Mouse (Mus musculus) gonadal fat pad, adult 2 months (tissue): ENCODE measurements around the gene Apoa1. TPM values are rescaled to one million over a fixed set of nuclear protein-coding genes. Genes with fewer than 3 reads are reported as not detected.

ENCODE experiments used
- DNase-seq: peaks from one replicate; pipeline ENCODE4 v3.0.0-alpha.2; 2012; ENCODE audit warnings: low read depth
- polyA plus RNA-seq: library from polyadenylated mRNA; depleted of rRNA; stranded (reverse); fragments of >200 nt; gene quantifications from 2 replicates; pipeline ENCODE4 v1.2.3, GENCODE M21; 2012

The Apoa1 gene
- polyA plus RNA-seq, 1 experiment: 0.58 TPM

DNA sequence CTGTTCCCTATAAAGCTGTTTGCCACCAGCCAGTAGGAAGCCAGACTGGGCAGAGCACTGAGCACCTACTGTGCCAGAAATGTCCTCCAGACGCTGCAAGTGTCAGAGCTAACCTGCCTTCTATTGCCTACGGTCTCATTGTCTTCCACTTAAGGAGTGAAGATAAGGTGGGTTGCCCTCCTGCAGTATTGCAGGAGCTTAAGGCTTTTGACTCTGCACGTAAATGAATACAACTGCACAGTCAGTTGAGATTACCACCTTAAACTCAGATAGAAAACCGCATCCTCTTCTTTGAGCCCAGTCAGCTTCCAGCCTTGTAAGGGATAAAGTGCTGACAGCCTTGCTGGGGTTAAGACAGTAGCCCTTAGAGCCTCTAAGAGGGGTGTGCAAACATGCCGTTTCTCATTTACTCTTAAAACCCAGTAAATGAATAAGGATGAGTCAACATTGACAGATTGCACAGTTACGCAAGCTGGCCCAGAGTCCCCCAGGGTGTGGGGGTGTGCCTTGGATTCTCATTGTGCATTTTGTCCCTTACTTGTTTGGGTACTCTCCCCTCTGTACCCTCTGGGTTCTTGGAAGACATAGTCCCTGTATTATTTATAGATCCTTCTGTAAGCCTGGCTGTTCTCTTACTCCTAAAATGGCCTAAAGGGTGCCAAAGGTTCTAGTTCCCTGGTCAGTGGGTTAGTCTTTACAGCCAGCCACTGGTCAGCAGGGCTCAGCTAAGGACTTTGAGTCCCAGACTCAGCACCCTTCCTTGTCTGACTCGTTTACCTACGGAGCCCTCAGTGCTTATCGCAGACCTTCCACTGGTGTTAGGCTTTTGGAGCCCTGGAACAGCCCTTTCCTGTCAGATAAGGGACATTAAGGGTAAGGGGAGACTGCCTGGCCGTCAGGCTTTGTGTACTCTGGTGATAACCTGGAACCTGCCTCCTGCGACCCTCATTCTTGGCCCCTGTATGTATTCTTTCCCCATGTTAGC is 12.8 kb upstream of the Apoa1 start:
- DNase-seq: peak; percentile 86

DNA sequence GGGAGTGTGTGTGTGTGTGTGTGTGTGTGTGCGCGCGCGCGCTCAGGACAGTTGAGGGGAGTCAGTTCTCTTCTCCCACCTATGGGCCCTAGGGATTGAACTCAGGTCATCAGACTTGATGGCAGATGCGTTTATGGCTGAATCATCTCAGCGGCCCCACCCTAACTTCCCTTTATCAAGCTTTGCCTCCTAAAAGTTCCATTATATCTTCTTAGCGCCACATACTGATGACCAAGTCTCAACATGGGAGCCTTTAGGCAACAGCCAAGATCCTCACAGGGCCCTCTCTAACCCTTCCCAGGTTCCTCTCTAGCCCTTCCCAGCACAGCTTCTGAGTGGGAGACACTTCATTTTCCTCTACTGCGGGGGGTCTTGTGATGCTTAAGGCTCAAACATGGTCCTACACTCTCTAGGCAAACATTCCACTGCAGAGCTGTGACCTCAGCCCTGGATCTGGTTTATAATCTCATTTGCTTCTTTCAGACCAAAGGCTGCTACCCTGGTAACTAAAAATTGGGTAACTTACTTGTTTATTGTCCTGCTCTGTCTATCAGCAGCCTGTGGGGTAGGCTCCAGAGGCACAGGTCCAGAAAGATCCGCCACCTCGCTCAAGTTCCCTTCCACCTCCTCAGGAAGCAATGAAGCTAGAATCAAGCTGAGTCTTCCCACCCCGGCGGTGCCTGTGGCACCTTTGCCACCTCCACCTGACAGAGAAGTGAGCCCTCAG is 11.5 kb upstream of the Apoa1 start:
- DNase-seq: no peak

- DNase-seq: no peak
These were observed 10.2 kb upstream of the Apoa1 start for GRCm38 (mm10) chr9:46218176-46218575.

DNA sequence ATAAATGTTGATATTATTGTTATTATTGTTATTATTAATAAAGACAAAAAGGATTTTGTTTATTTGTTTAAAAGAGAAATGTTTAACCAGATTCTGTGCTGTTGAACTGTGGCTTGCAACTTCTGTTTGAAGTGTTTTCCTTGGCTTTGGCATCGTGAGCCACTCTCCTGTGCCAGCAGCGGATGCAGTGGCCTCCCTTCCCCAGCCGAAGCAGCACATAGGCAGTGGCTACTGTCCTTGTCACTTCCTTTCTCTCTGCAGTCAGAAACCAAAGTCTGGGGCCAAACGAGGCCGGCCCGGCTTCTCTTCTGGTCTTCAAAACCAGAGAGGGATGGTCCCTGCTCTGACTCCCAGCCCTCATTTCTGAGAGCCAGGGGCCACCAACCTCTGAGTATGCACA is 5.3 kb upstream of the Apoa1 start:
- DNase-seq: no peak

DNA sequence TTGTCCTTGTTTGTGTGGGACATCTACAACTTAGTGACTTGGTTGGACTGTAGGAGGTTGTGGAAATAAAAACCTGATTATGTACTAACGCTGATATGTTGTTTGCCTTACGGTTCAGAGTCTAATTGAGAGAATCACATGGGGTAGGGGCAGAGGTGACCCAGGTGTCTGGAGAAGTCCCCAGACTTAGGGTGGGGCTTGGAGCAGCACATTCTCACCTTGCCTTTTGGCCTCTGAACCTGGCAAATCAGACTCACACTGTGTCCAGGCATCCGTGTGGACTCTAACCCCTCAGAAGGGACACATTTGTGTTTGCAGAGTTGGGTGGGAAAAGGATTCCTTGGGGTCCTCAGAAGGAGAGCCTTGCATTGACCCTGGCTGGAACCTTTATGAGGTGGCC is 4.3 kb upstream of the Apoa1 start:
- DNase-seq: no peak

- DNase-seq: no peak
These were observed 3.3 kb upstream of the Apoa1 start for GRCm38 (mm10) chr9:46224945-46225660.

DNA sequence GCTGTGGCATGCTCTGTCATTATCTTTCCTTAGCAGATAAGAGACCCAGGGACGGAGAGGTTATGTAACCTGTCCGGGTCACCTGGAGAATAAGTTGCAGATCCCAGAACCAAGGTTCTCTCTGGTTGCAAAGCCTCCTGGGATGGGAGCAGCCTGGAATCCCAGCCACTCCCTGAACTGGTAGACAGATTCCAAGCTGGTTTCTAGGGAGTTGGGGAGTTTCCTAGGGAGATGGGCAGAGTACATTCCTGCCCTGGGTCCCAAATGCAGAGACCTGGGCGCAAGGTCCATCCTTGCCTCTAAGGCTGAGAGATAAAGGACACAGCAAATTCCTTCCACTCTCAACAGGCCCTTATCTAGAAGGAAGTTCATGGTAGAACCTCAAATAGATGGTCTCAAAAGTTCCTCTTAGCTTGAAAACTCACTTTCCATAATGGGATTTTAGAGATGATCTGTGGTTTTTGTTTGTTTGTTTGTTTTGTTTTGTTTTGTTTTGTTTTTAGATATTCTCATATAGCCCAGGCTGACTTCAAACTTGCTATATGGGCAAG is 1.2 kb upstream of the Apoa1 start:
- DNase-seq: no peak

DNA sequence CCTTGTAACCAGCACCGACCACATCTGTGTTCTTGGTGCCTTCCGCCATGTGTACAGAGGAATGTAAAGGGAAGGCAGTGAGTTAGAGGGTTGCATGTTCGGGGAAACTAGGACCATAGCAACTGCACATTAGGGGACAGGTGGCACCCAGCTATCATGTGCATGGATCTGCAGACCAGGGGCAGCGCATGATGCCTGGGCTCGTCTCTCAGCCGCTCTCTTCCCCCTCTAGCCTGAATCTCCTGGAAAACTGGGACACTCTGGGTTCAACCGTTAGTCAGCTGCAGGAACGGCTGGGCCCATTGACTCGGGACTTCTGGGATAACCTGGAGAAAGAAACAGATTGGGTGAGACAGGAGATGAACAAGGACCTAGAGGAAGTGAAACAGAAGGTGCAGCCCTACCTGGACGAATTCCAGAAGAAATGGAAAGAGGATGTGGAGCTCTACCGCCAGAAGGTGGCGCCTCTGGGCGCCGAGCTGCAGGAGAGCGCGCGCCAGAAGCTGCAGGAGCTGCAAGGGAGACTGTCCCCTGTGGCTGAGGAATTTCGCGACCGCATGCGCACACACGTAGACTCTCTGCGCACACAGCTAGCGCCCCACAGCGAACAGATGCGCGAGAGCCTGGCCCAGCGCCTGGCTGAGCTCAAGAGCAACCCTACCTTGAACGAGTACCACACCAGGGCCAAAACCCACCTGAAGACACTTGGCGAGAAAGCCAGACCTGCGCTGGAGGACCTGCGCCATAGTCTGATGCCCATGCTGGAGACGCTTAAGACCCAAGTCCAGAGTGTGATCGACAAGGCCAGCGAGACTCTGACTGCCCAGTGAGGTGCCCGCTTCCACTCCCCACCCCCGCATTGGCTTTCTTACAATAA is 1.4 kb downstream of the Apoa1 start:
- DNase-seq: no peak

DNA sequence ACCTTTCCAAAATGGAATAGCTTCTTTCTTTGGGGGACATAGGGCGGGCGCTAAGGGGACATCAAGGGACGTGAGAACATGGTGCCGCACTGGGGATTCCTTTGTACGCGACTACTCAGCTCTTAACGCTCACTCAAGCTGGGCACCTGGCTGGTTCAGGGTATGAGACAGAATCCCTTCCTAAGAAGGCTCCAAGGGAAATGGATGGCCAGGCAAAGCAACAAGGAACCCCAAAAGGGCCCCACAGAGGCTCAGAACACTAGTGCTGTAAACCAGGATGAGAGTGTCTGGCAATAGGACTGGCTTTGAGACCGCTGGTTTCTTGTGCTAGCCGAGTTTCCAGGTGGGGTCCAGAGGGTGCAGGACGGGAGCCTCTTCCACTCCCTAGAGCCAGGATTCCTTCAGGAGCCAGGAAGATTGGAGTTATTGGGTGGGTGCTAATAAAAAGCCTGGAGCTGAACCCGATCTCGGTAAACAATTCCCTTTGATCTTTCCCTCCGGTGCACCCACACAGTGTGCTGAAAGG is 2.1 kb downstream of the Apoa1 start:
- DNase-seq: no peak

DNA sequence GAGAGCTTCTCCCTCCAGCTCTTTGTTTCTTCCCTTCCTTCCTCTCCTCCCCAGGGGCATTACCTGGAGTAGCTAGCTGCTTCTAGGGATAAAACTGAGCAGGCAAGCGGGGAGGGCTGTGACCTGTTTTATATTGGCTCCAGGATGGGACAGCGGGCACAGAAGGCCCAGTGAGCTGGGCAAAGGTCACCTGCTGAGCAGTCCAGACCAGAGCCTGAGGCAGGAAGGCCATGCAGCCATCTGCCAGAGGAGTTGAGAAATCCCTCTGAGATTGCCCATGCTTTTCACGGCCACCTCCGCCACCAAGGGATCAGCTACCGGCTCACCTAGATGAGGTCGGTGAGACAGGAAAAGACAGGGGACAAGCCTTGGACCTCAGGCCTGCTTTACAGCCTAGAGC is 6.8 kb downstream of the Apoa1 start:
- no peak for DNase-seq

- no peak for DNase-seq
These were observed 7.0 kb downstream of the Apoa1 start, which contains the start of gene Apoc3 for GRCm38 (mm10) chr9:46235596-46235648. Gene Apoc3, minus strand, starts transcription at chr9:46235636.

DNA sequence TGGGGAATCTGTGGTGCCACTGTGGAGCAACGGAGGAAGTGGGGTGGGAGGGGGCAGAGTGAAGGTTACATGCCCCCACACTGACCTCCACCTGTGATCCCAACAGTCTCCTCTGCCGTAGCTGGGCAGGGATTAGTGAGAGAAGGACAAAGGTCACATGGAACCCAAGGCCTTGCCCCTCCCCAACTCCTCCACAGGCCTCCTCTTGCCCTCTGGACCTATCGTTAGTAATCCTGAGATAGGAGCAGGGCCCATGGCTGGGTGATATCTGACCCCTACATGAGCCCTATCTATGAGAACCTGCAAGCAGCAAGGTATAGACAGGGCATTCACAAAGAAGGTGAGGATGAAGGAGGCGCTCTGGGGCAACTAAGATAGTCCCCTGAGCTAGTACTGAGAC is 7.3 kb downstream of the Apoa1 start:
- no peak for DNase-seq

DNA sequence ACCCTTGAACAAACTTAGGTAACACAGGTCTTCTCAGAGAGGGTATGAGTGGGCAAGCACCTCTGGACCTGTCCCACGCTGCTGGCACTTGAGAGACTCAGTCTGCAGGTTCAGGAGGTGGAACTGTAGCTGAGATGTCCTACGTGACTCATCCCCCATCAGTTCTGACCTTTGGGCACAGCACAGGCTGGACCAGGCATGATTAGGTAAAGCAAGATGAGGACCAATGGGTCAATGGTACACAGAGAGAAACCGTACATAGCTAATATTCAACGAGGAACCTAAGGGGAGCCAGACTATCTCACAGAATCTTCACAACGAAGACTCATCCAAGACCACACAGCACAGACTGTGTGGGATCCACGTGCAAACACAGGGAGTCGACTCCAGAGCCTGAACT is 10.5 kb downstream of the Apoa1 start:
- DNase-seq: no peak

GRCm38 (mm10) chr9:46240526-46241153 is 12.3 kb downstream of the Apoa1 start, which contains the start of gene Apoa4:
Gene Apoa4, plus strand, starts transcription at chr9:46240696.
- DNase-seq: no peak

DNA sequence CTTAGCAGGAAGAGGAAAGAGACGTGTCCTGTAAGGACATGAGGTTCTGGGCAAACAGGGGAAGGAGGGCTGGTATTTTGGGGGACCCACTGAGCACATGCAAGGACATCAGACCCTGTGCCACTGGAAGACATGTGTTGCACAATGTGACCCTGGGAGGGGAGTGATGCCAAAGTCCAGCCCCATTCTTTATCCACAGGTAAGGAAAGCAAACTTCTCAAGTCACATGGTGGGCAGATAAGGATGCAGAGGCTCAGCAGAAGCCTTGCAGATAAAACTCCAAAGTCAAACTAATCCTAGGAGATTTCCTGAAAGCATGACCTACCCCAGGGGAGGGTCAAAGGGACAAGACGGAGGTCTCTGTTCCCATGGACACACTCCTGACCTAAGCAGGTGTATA is 13.4 kb downstream of the Apoa1 start:
- no peak for DNase-seq

DNA sequence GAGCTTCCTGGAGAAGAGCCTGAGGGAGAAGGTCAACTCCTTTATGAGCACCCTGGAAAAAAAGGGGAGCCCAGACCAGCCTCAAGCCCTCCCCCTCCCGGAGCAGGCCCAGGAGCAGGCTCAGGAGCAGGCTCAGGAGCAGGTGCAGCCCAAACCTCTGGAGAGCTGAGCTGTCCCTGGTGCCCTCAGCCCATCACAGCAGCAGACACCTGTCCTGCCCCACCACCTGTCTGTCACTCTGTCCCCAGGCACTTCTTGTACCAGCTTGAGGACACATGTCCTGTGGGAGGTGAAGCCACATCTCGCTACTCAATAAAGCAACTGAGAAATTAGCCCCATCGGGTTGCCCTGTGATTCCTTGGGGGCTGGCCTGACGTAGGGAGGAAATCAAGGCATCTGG is 14.7 kb downstream of the Apoa1 start:
- DNase-seq: no peak

DNA sequence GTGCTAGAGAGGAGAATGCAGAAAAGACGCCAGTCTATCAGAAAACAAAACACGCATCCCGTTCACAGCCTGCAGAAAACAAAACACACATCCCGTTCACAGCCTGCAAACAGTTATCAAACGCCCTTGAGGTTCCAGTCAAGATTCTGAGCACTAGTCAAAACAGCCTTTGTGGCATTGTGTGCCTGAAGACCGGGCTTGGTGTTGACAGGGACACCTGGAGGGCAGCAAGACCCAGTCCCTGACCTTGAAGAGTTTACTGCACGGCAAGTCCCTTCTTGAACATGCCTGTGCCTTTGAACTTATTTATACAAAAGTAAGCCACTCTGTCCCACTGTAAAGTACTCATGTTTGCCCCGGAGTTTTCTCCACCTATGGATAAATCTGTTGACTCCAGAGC is 15.2 kb downstream of the Apoa1 start:
- no peak for DNase-seq

DNA sequence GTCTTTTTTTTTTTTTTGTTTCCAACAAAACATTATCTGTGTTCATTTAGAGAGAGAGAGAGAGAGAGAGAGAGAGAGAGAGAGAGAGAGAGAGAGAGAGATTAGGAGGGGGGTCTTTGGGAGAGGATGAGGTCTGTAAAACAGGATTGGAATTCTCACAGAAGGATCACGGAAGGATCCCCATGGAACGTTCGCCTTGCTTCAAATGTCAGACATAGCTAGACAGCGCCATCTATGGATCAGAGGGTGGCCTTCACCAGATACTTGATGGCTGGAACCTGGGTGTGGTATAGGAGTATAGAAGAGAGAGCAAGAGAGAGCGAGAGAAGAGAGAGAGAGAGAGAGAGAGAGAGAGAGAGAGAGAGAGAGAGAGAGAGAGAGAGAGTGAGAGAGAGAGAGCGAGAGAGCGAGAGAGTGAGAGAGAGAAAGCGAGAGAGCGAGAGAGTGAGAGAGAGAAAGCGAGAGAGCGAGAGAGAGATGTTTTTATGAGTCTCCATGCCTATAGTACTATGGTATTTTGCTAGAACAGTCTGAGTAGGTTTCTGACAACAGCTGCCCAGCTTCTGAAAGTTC is 18.5 kb downstream of the Apoa1 start:
- no peak for DNase-seq

DNA sequence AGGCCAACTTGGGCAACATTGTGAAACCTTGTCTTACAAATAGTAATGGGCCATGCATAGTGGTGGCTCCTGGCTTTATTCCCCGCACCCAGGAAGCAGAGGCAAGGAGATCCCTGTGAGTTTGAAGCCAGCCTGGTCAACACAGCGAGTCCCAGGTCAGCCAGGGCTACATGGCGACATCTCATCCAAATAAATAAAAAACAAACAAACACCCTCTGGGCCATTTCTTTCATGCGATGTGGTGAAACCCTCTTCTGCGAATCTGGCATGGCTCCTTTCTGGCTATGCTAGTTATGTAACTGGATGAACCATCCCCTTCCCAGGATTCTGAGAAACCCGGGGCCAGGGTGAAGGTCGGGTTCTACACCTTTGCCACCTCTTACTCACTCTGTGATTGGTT is 27.8 kb downstream of the Apoa1 start:
- no peak for DNase-seq

- DNase-seq: no peak
These were observed 28.4 kb downstream of the Apoa1 start for GRCm38 (mm10) chr9:46256658-46257385.
